Mouse (Mus musculus) skeletal muscle tissue, adult 2 months (tissue): ENCODE measurements around the gene Tmem170.
A peak's percentile ranks its signal among the peaks of the same experiment; 100 is the strongest.
"Not testable (repeated sequence)": the region's sequence is repeated elsewhere in the genome, so short reads cannot be mapped to it uniquely, and the experiment has no call there.

Experiments
- DNase-seq: peaks from one replicate; pipeline ENCODE4 v3.0.0-alpha.2; 2012; ENCODE audit warnings: low read depth, low spot score

Gene Tmem170

DNA sequence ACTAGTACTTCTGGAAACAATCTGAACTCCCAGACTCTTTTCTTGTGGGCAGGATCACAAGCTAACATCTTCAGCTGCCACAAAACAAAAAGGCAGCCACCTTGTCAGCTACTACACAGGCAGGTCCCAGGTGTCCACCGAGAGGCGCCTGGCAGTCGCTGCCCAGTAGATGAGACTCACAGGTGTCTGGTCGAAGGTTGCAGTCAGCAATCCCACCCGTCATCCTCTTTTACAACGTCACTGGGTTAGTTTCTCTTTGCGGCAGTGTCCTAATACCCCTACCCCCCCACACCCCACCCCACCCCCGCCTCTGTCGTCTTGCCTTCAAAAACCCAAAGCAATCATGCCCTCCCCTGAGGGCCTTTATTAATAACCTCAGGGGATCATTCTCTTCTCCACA is 792 bp downstream of the Tmem170 start:
- no peak for DNase-seq

DNA sequence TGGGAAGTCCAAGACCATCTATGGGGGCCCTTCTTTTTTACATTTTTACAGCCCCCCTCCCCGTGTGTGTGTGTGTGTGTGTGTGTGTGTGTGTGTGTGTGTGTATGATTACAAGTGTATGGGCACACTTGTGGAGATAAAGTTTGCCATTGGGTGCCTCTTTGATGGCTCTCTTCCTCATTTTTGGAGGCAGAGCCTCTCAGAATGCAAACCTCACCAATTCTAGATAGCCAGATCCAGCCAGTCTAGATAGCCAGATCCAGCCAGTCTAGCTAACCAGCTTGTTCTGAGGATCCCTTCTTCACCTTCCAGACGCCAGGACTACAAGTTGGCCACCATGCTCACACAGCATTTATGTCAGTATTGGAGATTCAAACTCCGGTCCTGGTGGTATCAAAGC is 5.3 kb downstream of the Tmem170 start:
- DNase-seq = no peak

DNA sequence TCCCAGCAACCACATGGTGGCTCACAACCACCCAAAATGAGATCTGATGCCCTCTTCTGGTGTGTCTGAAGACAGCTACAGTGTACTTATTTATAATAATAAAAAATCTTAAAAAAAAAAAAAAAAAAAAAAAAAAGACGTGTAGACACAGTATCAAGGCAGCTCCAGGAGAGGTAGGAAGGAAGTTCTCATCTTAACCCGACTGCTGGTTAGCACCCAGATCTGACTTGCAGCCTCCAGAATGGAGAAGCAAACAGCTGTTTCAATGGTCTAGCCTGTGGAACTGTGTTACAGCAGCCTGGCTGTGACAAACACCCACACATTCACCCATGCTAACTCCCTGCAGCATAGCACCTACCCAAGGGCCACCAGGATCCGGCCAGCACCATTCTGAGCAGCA is 6.2 kb downstream of the Tmem170 start:
- DNase-seq = no peak

DNA sequence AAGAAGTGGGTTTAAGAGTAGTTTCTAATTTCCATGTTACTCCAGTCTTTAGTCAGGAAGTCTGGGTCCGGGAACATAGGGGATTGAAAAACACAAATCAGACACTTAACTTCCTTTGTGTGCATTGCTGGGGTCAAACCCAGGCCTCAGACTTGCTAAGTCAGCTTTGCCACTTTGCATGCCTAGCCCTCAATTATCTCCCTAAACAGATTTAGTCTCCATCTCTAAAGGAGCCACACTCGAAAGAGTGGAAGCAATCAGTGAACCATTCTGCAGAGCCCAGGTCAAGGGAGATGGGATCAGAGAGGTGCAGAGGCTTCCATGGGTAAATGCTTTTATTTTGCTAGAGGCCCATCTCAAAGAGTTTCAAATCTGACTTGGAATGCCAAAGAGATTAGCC is 7.9 kb downstream of the Tmem170 start:
- no peak for DNase-seq

DNA sequence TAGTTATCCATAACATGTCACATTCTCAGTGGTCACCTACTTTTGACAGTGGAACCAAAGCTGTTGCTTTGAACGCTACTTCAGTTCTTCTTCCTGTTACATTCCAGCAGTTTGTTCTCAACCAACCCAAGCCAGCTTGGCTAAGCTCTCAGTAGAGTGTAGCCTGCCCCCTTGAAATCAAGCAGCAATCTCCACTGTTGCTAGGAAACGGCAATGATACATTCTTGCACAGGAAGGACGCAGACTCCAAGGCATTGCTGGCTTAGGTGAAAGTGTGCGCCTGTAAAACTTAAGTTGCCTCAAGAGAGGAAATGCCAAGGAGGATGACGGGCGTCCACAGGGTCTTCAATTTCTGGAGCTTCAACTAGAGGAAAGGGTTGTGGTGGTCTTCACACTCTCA is 10.7 kb downstream of the Tmem170 start:
- DNase-seq = no peak

DNA sequence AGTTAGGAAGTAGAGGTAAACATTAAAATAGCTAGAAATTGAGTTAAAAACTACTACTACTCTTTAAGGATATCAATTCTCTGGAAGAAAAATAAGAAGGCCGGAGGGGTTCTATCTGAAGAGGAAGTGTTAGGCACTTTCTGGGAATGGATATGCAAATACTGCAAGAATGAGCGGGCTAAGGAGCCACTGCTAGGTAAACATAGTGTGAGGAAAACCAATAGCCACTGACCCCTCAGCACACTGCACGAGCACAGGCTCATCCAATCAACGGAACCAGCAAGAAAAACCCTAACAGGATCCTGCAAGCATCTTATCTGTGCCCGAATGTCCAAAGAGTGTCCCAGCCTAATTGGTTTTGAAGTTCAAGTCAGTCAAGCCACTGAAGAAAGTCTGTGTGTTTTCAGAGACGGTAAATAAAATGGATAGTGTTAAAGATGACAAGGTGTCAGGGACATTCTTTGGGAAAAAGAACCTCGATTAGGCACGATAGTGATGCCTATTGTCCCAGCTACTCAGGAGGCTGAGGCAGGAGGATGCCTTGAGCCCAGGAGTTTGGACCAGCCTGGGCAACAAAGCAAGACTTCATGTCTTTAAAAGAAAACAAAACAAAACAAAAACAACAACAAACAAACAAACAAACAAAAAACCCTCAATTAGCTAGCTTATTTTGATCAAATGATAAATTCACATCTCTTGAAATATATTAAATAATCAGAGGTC is 11.3 kb downstream of the Tmem170 start:
- no peak for DNase-seq

DNA sequence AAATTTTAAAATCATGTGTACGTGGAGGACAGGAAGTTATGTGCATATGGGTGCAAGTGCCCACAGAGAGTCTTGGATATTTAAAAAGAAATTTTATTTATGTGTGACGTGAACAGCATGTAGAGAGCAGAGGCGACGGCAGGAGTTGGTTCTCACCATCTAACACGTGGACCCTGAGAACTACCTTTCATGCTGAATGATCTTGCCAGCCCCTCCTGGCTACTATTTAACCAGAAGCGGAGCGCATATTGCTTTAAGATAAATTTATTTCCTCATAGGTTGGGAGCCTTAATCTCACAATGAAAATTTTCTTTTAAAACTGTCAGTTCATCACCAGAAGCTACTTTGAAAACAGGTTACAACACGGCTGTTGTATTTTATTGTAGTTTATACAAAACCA is 11.9 kb downstream of the Tmem170 start:
- DNase-seq = no peak

DNA sequence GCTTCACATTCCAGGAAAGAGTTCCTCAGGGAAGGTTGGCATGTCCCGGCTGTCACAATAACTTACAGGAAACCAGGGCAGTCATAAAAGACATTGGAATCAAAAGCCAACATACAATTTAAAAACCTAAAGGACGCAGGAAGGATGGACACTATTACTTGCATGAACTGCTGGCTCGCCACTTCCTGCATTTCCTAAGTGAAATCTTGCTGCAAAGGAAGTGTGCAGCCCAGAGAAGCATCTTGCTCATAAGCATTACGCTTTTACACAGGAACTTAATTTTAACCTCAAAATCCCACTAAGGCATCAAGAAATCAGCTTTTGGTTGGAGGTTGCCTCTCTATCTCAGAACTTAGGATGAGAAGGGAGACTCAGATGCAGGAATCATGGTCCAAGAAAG is 13.3 kb downstream of the Tmem170 start:
- DNase-seq = no peak

DNA sequence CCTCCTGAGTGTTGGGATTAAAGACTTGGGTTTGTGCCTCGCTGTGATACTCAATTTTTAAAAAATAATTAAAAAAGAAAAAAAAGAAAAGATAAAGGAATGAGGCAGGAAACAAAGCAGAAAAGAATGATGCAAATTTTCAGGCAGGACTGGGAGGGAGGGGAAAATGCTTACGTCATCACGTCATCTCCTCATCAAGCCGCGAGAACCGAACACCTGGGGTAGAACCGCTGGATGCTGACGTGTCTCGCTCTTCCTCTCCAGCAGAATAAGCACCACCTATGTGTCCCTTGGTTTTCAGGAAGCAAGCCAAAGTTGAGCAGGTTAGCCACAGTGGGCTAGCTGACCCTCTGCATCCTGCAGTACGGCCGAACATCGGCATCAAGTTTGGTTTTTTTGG is 20.6 kb downstream of the Tmem170 start:
- no peak for DNase-seq

DNA sequence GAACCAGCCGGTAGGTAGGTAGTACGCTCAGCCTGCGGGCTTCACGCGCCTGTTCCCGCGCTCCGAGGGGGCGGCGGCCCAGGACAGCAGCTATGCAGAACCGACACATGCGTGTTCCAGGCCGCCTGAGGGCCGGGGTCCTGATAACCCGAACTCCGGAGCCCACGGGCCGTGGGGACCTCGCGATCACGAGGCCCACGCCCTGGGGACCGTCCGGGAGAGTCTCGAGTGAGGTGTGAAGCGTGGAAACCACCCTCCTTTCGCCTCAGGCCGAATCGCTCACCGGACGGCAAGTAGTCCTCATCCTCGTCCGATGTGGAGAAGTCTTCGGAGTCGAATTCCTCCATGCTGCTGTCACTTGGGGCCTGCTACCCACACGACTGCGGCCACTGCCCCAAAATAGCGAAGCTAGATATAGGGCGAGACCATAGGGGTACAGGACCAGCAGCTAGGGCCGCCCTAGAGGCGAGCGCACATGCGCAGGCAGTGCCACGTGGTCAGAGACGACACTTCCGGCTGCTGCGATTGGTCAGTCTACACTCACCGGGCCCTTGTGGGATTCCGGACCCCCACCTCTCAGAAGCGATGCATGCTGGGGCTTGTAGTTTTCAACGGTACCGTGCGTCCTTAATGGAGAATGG is 22.6 kb downstream of the Tmem170 start, which contains the start of gene Cfdp1:
Gene Cfdp1, minus strand, starts transcription at position 431 of the 641 bp plus-strand sequence.
- DNase-seq = peak; percentile 95

DNA sequence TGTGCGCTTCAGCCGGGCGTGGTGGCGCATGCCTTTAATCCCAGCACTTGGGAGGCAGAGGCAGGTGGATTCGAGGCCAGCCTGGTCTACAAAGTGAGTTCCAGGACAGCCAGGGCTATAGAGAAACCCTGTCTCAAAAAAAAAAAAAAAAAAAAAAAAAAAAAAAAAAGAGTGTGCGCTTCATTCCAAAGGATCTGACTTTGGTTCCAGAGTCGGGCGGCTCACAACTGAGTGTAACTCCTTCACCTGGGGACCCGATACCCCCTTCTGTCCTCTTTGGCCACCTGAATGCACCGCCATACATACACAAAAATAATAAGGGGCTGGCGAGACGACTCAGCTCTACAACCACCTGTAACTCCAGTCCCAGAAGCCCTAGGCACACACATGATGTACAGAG is 23.3 kb downstream of the Tmem170 start:
- not testable (repeated sequence) for DNase-seq

DNA sequence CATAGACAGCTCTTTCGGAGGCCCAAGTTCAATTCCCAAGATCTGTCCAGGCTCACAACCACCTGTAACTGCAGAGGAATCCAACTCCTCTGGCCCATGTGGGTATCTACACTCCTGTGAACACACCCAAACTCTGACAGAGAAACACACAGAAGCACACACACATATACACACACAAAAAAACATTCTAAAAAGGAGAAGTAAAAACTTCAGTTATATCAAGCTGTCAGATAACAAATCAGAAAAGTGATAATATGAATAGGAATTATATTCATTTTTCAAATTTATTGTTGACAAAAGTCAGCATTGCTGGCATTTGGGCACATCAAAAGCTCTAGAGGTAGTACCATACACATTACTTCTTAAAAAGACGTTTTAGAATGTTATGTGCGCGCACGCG is 29.8 kb downstream of the Tmem170 start:
- DNase-seq = no peak

DNA sequence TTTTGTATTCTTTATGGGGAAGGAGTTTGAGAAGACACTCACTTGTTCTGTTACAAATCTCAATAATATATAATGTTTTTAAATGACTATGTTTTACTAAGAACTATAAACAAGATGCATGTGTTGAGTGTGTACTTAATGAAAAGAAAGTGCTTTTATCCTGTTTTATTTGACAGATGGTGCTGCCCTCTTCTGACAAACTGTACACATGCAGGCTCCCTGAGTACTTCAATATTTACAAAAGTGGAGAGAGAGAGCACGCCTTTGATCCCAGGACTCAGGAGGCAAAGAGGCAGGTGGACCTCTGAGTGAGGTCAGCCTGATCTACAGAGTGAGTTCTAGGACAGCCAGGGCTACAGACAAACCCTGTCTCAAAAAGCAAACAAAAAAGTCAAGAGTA is 41.0 kb downstream of the Tmem170 start:
- DNase-seq = no peak

DNA sequence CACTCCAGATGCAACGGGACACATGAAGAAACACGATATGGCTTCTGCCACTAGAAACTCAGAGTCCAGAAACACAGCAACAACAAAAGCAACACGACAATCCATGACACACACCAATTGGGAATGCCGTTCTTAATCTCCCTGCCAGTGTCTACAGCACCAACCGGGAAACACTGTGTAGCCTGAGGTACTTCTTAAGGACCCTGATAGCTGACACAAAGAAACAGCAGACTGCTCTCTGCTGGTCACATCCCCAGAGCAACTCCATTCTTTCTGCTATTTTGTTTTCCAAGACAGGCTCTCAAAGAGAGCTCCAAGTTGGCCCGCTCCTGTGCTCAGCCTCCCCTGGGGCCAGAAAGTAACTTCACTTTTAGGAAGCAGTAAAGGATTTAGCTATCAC is 42.5 kb downstream of the Tmem170 start:
- peak; percentile 46 for DNase-seq

DNA sequence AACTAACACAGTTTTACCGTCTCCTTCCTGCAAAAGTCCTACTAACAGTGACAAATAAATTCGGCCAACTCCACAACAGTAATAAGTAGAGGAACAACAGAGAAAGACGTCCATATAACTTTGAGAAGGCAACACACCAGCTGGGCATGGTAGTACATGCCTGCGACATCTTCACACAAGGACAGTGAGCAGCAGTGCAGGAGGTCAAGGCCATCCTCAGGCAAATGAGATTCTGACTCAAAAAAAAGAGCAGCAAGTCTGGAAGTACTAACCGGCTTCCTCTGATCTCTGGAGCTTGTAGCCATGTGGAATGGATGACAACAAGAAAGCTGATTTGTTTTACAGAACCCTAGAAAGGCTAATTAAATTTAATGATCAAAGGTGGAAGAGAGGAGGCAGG is 43.6 kb downstream of the Tmem170 start:
- DNase-seq = no peak

DNA sequence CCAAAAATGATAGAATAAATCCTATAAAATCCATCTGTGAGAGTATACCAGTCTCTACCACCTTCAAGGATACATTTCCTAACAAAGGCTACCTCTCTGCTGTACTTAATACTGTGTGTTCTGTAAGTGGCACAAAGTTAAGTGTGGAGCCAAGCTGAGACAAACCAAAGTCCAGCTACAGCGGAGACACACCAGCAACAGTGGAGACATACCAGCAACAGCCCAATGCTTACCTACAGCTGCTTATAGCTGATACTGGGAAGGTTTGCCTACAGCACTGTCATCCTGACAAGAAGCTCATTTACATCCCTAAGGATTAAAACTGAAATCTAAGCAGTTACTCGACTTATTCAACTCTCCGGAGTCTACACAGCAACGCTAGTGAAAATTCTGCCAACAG is 44.6 kb downstream of the Tmem170 start:
- DNase-seq = no peak

DNA sequence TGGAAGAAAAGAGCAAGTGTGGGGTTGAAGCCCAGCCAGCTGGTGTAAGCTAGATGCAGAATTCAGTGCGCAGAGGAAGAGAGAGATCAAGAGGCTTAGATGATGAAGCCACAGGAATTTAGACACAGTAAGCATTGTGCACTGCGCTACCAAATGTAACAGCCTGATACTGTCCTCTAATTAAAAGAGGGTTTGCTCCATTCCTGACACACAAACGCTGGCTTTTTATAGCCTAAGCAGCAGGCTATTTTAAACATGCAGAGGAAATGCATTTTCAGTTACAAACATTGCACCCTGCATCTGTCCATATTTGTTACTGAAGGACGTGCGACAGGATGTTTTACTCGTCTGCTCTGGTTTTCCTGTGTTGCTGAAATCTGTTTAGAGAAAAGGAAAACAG is 48.0 kb downstream of the Tmem170 start:
- no peak for DNase-seq

DNA sequence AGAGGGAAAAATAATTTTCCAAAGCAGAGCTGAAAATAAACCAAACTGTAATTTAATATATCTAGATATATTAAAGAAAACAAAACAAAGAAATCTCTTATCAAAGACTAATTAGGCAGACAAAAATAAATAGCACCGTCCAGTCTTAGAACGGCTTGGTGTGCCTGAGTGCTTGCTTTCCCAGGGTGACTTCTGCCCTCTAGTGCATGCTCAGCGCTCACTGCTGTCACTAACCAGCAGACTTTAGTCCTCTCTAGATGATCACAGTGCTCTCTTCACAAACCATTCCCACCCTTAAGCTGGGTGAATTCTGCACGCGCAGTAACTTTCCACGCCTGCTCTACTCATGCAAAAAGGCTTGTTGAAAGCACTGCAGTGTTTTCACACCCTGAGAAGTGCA is 51.3 kb downstream of the Tmem170 start:
- DNase-seq = peak; percentile 21

DNA sequence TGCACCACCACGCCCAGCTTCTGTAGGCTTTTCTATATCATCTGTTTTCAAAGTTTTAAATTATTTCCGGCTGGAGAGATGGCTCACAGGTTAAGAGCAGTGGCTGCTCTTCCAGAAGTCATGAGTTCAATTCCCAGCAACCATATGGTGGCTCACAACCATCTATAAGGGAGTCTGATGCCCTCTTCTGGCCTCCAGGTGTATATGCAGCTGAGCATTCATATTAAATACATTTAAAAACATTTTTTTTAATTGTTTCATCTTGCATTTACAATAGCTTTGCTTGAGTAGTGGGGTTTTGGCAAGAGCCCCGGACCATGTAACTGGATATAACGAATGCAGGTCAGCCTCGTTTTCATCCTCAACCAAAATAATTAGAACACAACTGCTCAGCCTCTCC is 52.2 kb downstream of the Tmem170 start:
- DNase-seq = no peak

DNA sequence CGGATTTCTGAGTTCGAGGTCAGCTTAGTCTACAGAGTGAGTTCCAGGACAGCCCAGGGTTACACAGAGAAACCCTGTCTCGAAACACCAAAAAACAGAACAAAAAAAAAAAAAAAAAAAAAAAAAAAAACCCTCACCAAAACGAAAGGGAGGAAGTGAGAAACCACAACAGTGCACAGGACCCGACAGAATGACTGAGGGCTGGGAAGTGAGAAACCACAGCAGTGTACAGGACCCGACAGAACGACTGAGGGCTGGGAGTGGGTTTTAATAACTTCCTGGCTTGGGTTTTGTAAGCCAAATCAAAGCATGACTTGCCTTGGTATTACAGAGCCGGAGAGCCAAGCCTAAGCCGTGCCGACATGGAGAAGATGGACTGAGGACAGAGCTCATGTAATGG is 55.4 kb downstream of the Tmem170 start:
- DNase-seq = peak; percentile 41

DNA sequence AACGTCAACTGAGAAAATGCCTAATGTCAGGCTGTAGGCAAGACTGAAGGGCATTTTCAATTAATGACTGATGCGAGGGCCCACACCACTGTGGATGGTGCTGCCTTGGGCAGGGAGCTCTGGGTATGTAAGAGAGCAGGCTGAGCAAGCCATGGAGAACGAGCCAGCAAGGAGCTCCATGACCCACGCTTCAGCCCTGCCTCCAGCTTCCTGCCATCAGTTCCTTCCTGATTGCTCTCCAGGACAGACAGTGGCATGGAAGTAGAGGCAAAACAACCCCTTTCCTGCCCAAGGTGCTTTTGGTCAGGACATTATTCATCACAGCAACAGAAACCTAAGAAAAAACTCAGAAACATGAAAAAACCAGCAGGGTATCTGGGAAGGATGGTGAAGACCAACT is 55.9 kb downstream of the Tmem170 start:
- no peak for DNase-seq

DNA sequence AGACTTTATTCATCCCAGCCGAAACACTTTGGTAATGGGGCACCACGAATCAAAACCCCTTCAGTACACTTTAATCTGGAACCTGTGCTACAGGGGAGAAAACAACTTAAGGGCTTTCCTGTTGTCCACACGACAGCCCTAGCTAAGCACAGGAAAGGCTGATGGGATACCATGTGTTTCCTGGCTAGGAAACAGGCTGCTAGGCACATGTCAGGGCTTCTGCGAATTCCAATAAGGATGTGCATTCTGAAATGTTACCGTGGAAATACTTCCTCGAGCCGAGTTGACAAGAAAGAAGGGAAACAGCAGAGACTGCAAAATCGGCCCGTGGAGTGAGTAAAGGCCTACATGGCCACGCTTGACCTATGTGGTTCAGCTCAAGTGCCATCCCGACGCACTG is 56.5 kb downstream of the Tmem170 start:
- no peak for DNase-seq

DNA sequence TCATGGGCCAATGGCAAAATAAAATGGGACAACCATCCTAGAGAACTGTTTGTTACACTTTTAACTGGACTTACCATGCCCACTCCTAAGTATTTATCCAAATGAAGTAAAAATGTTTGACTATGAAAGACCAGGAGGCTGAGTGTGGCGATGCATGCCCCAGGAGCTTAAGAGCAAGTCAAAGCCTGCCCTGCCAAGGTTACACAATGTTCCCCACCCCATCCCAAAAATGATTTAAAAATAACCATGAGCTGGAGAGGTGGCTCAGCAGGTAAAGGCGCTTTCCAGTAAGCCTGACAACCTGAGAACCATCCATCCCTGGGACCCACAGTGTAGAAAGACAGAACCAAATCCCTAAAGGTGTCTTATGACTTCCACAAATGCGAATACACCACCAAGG is 58.0 kb downstream of the Tmem170 start:
- no peak for DNase-seq

DNA sequence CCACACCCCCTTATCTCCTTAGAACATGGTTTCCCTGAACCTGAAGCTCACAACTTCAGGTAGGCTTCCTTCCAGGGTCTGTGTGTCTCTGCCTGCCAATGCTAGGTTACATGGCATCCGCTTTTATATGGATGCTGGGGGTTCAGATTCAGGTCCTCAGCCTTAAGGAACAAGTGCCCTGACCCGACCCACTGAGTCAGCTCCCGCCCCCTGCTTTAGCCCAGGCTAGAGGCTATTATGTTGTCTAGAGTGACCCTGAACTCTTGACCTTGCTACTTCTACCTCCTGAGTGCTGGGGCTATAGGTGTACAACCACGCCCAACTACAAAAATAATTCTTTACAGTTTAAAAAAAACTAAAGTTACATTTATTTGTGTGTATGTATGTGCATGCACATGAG is 61.5 kb downstream of the Tmem170 start:
- DNase-seq = no peak
